Mouse (Mus musculus) kidney, adult 2 months (tissue): Measurements from ENCODE around the gene Dpt.

Source experiments
- CTCF ChIP-seq: fragments of 200-500 bp; conservative IDR thresholded peaks from 2 replicates; pipeline ENCODE4 v1.5.1; 2011; ENCODE audit warnings: low read depth, mild to moderate bottlenecking, control low read depth, low read length, moderate library complexity, mixed read lengths; ENCODE audit not compliant: insufficient read depth, insufficient read length
- POLR2A ChIP-seq: fragments of 200-500 bp; IDR thresholded peaks from one replicate; pipeline ENCODE4 v1.6.1; 2011; ENCODE audit warnings: low read depth, low read length, control low read depth

DNA sequence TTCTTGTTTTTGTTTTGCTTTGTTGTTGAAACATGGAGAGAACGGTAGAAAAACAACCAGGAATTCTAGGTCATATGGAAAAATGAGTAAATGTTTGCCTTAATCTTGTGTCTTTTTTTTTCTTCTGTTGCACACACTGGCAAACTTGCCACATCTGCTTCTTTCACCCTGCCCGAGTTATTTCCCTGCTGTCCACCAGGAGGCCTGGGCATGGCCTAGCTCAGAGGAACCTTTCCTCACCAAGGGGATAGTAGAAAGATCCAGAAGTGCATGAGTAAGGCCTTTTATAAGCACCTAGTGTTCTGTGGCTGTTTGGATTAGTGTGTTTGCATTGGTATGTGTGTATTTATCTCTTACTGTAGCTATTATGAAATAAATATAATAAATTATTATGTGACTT, 34.2 kb upstream of the Dpt start:
- TF ChIP-seq CTCF (peak; percentile 73), POLR2A (no peak)
